Mouse (Mus musculus) hindbrain, embryonic 11.5 days (tissue): Measurements from ENCODE around the gene Olfr539. TPM values are rescaled to one million over a fixed set of nuclear protein-coding genes. Genes with fewer than 3 reads are reported as not detected.
"Not testable (repeated sequence)": the region's sequence is repeated elsewhere in the genome, so short reads cannot be mapped to it uniquely, and the experiment has no call there.

Experiments
- ATAC-seq: fragments of 200-750 bp; cut with Nextera tagmentation; 2 replicates; pipeline ENCODE4 v1.8.0; 2017; ENCODE audit warnings: mild to moderate bottlenecking, moderate TSS enrichment, moderate library complexity; ENCODE audit not compliant: low FRiP score
- DNase-seq: peaks from one replicate; pipeline ENCODE4 v3.0.0-alpha.2; 2015; ENCODE audit warnings: low spot score
- H3K27ac ChIP-seq: fragments of 300-500 bp; sonication (generic); 2 replicates; pipeline ENCODE4 v1.5.1; 2014; ENCODE audit warnings: mild to moderate bottlenecking, low read depth, low read length
- H3K27me3 ChIP-seq: fragments of 300-500 bp; sonication (generic); 2 replicates; pipeline ENCODE4 v1.6.1; 2014; ENCODE audit warnings: mild to moderate bottlenecking, low read length, moderate library complexity, mixed read lengths; ENCODE audit not compliant: control insufficient read depth, insufficient read depth
- H3K36me3 ChIP-seq: fragments of 300-500 bp; sonication (generic); 2 replicates; pipeline ENCODE4 v1.6.1; 2014; ENCODE audit warnings: mild to moderate bottlenecking, low read length, moderate library complexity, mixed read lengths; ENCODE audit not compliant: control insufficient read depth, insufficient read depth
- H3K4me1 ChIP-seq: fragments of 300-500 bp; sonication (generic); replicated peaks from 2 replicates; pipeline ENCODE4 v1.6.1; 2014; ENCODE audit warnings: low read length, mixed read lengths; ENCODE audit not compliant: control insufficient read depth, insufficient read depth
- H3K4me2 ChIP-seq: fragments of 300-500 bp; sonication (generic); replicated peaks from 2 replicates; pipeline ENCODE4 v1.6.1; 2014; ENCODE audit warnings: mild to moderate bottlenecking, low read depth, low read length
- H3K4me3 ChIP-seq: fragments of 300-500 bp; sonication (generic); 2 replicates; pipeline ENCODE4 v1.5.1; 2014; ENCODE audit warnings: low read depth, low read length
- H3K9ac ChIP-seq: fragments of 300-500 bp; sonication (generic); 2 replicates; pipeline ENCODE4 v1.6.1; 2014; ENCODE audit warnings: low read depth, low read length
- H3K9me3 ChIP-seq: fragments of 300-500 bp; sonication (generic); 2 replicates; pipeline ENCODE4 v1.6.1; 2016; ENCODE audit warnings: low read length; ENCODE audit not compliant: control insufficient read depth
- WGBS: fragments of 180-500 bp; shearing (Covaris S2); extraction: QIAGEN DNeasy Blood & Tissue Kit; methylation state at CpG from one replicate; pipeline ENCODE4 v1.1.7; 2014; 5-methylcytosine and 5-hydroxymethylcytosine counted together
- polyA plus RNA-seq: library from polyadenylated mRNA; unstranded; fragments of >200 nt; fragmentation: Nextera tagmentation; extraction: Ambion mirVana; gene quantifications from 2 replicates; pipeline ENCODE4 v1.2.1, GENCODE M21; 2014

Olfr539 gene
- polyA plus RNA-seq = not detected in 2 replicates

GRCm38 (mm10) chr7:140659630-140660029, at the start of gene Olfr539:
Gene Olfr539, plus strand, starts transcription at chr7:140659930.
- Histone ChIP-seq H3K36me3 (no peaks in the 10 kb centered on the region), H3K4me2 (no peak within 1 kb of the TSS)
- 79% methylated on average over 4 of the region's 4 CpGs for WGBS

GRCm38 (mm10) chr7:140628670-140629069, 31.1 kb upstream of the Olfr539 start, which contains the start of gene Olfr61:
Gene Olfr61, plus strand, starts transcription at chr7:140628970.
- H3K9me3 ChIP-seq, H3K4me3 ChIP-seq, H3K9ac ChIP-seq, H3K4me2 ChIP-seq, H3K4me1 ChIP-seq, ATAC-seq, DNase-seq, H3K27me3 ChIP-seq, H3K27ac ChIP-seq, H3K36me3 ChIP-seq: not testable (repeated sequence)
- WGBS = 87% methylated on average over 3 of the region's 3 CpGs

More at GRCm38 (mm10) chr7:140659630-140660029, at the start of gene Olfr539:
- Histone ChIP-seq H3K27ac (no peak within 1 kb of the TSS), H3K27me3 (no peaks in the 10 kb centered on the region), H3K9ac (no peak within 1 kb of the TSS), H3K4me3 (no peak within 1 kb of the TSS), H3K9me3 (no peaks in the 10 kb centered on the region), H3K4me1 (no peaks in the 10 kb centered on the region)
- no peak for DNase-seq
- no peak for ATAC-seq

GRCm38 (mm10) chr7:140630559-140630958, 29.2 kb upstream of the Olfr539 start:
- no peaks in the 10 kb centered on the region for H3K36me3 ChIP-seq
- no peak overlapping the region for H3K27ac ChIP-seq
- no peaks in the 10 kb centered on the region for H3K27me3 ChIP-seq
- no peak for DNase-seq
- ATAC-seq = no peak
- H3K4me2 ChIP-seq = no peak overlapping the region
- no peak overlapping the region for H3K9ac ChIP-seq
- no peak overlapping the region for H3K4me3 ChIP-seq
- WGBS = 84% methylated on average over 1 of the region's 1 CpGs
- H3K4me1 ChIP-seq = no peaks in the 10 kb centered on the region
- no peaks in the 10 kb centered on the region for H3K9me3 ChIP-seq

- H3K27me3 ChIP-seq = no peaks in the 10 kb centered on the region
- H3K4me3 ChIP-seq = no peak within 1 kb of the TSS
- H3K27ac ChIP-seq = no peak within 1 kb of the TSS
- H3K9me3 ChIP-seq = no peaks in the 10 kb centered on the region
- no peaks in the 10 kb centered on the region for H3K4me1 ChIP-seq
- H3K36me3 ChIP-seq = no peaks in the 10 kb centered on the region
- H3K4me2 ChIP-seq = no peak within 1 kb of the TSS
- WGBS = 91% methylated on average over 1 of the region's 1 CpGs
- no peak within 1 kb of the TSS for H3K9ac ChIP-seq
- DNase-seq = no peak
- ATAC-seq = no peak
These were observed 13.6 kb upstream of the Olfr539 start, which contains the start of gene Olfr53 for GRCm38 (mm10) chr7:140646152-140646551. Gene Olfr53, plus strand, starts transcription at chr7:140646452.

- not testable (repeated sequence) for ATAC-seq, H3K4me3 ChIP-seq, H3K27ac ChIP-seq, H3K4me2 ChIP-seq, H3K9ac ChIP-seq, H3K27me3 ChIP-seq, DNase-seq, H3K9me3 ChIP-seq, H3K4me1 ChIP-seq, H3K36me3 ChIP-seq
- 89% methylated on average over 3 of the region's 3 CpGs for WGBS
These were observed 11.0 kb downstream of the Olfr539 start for GRCm38 (mm10) chr7:140670693-140671092.

GRCm38 (mm10) chr7:140675863-140676262, 16.1 kb downstream of the Olfr539 start:
- H3K9ac ChIP-seq = no peak overlapping the region
- H3K4me2 ChIP-seq = no peak overlapping the region
- no peak for DNase-seq
- no peaks in the 10 kb centered on the region for H3K4me1 ChIP-seq
- H3K4me3 ChIP-seq = no peak overlapping the region
- H3K36me3 ChIP-seq = no peaks in the 10 kb centered on the region
- no peaks in the 10 kb centered on the region for H3K9me3 ChIP-seq
- no peak overlapping the region for H3K27ac ChIP-seq
- H3K27me3 ChIP-seq = no peaks in the 10 kb centered on the region
- 4% methylated on average over 5 of the region's 6 CpGs for WGBS
- no peak for ATAC-seq

- WGBS = 64% methylated on average over 4 of the region's 4 CpGs
- not testable (repeated sequence) for DNase-seq, H3K27ac ChIP-seq, H3K4me3 ChIP-seq, ATAC-seq, H3K9me3 ChIP-seq, H3K9ac ChIP-seq, H3K4me1 ChIP-seq, H3K4me2 ChIP-seq, H3K36me3 ChIP-seq, H3K27me3 ChIP-seq
These were observed 19.9 kb downstream of the Olfr539 start for GRCm38 (mm10) chr7:140679591-140679990.

- H3K4me2 ChIP-seq = no peak within 1 kb of the TSS
- no peaks in the 10 kb centered on the region for H3K36me3 ChIP-seq
- ATAC-seq (no peak), DNase-seq (no peak)
- H3K27ac ChIP-seq = no peak within 1 kb of the TSS
- H3K4me1 ChIP-seq = no peaks in the 10 kb centered on the region
- H3K9me3 ChIP-seq = no peaks in the 10 kb centered on the region
- H3K9ac ChIP-seq = no peak within 1 kb of the TSS
- no peak within 1 kb of the TSS for H3K4me3 ChIP-seq
- WGBS = 92% methylated on average over 1 of the region's 1 CpGs
- H3K27me3 ChIP-seq = no peaks in the 10 kb centered on the region
These were observed 21.9 kb downstream of the Olfr539 start, which contains the start of gene Olfr45 for GRCm38 (mm10) chr7:140681651-140682050. Gene Olfr45, plus strand, starts transcription at chr7:140681951.

GRCm38 (mm10) chr7:140696967-140697366, 37.2 kb downstream of the Olfr539 start, which contains the start of gene Olfr541:
Gene Olfr541, plus strand, starts transcription at chr7:140697267.
- H3K36me3 ChIP-seq = no peaks in the 10 kb centered on the region
- ATAC-seq (no peak), DNase-seq (no peak)
- H3K4me3 ChIP-seq = no peak within 1 kb of the TSS
- no peak within 1 kb of the TSS for H3K9ac ChIP-seq
- no peaks in the 10 kb centered on the region for H3K4me1 ChIP-seq
- no peak within 1 kb of the TSS for H3K4me2 ChIP-seq
- no peaks in the 10 kb centered on the region for H3K9me3 ChIP-seq
- H3K27ac ChIP-seq = no peak within 1 kb of the TSS
- no peaks in the 10 kb centered on the region for H3K27me3 ChIP-seq
